Mouse (Mus musculus) cerebral cortex, adult 2 months (tissue): ENCODE data around the gene Hpse.

Source experiments
- WGBS: fragments of 180-500 bp; shearing (Covaris S2); methylation state at CpG from one replicate; pipeline ENCODE4 v1.1.7; 2018; 5-methylcytosine and 5-hydroxymethylcytosine counted together

The Hpse gene

GRCm38 (mm10) chr5:100697398-100697797 is 22.1 kb downstream of the Hpse start:
- WGBS = 67% methylated on average over 2 of the region's 2 CpGs

- WGBS = 74% methylated on average over 4 of the region's 4 CpGs
These were observed 33.9 kb downstream of the Hpse start for GRCm38 (mm10) chr5:100685631-100686030.

GRCm38 (mm10) chr5:100680542-100680933 is 39.0 kb downstream of the Hpse start:
- WGBS = 72% methylated on average over 6 of the region's 6 CpGs

- WGBS = 65% methylated on average over 18 of the region's 18 CpGs
These were observed 39.5 kb downstream of the Hpse start for GRCm38 (mm10) chr5:100679911-100680541.

GRCm38 (mm10) chr5:100674711-100675376 is 44.7 kb downstream of the Hpse start, which contains the start of gene Coq2:
Gene Coq2 (minus strand): TSS chr5:100675140.
- WGBS = 8% methylated on average over 17 of the region's 17 CpGs

- WGBS = under 1% methylated on average over 71 of the region's 71 CpGs
These were observed 45.6 kb downstream of the Hpse start for GRCm38 (mm10) chr5:100673745-100674486.

GRCm38 (mm10) chr5:100672403-100672802 is 47.1 kb downstream of the Hpse start:
- WGBS = 73% methylated on average over 4 of the region's 4 CpGs

GRCm38 (mm10) chr5:100671897-100672296 is 47.6 kb downstream of the Hpse start:
- WGBS = 71% methylated on average over 3 of the region's 3 CpGs

GRCm38 (mm10) chr5:100671398-100671797 is 48.1 kb downstream of the Hpse start:
- 24% methylated on average over 5 of the region's 5 CpGs for WGBS

GRCm38 (mm10) chr5:100666965-100667364 is 52.6 kb downstream of the Hpse start:
- WGBS = 57% methylated on average over 1 of the region's 1 CpGs

GRCm38 (mm10) chr5:100663854-100664253 is 55.7 kb downstream of the Hpse start:
- WGBS = 45% methylated on average over 5 of the region's 5 CpGs

GRCm38 (mm10) chr5:100663011-100663410 is 56.5 kb downstream of the Hpse start:
- WGBS = 82% methylated on average over 6 of the region's 6 CpGs

- WGBS = 45% methylated on average over 6 of the region's 6 CpGs
These were observed 61.1 kb downstream of the Hpse start for GRCm38 (mm10) chr5:100658460-100658859.

GRCm38 (mm10) chr5:100656352-100656751 is 63.2 kb downstream of the Hpse start:
- WGBS = 81% methylated on average over 6 of the region's 6 CpGs

GRCm38 (mm10) chr5:100652327-100652726 is 67.2 kb downstream of the Hpse start:
- WGBS = 90% methylated on average over 9 of the region's 9 CpGs

- 73% methylated on average over 10 of the region's 10 CpGs for WGBS
These were observed 68.0 kb downstream of the Hpse start for GRCm38 (mm10) chr5:100651486-100651885.

GRCm38 (mm10) chr5:100650969-100651368 is 68.5 kb downstream of the Hpse start:
- 89% methylated on average over 7 of the region's 7 CpGs for WGBS

GRCm38 (mm10) chr5:100648546-100648945 is 71.0 kb downstream of the Hpse start:
- WGBS = 59% methylated on average over 6 of the region's 6 CpGs

GRCm38 (mm10) chr5:100648046-100648445 is 71.5 kb downstream of the Hpse start:
- 60% methylated on average over 10 of the region's 10 CpGs for WGBS

GRCm38 (mm10) chr5:100646558-100646957 is 73.0 kb downstream of the Hpse start:
- 85% methylated on average over 4 of the region's 4 CpGs for WGBS

GRCm38 (mm10) chr5:100643991-100644535 is 75.5 kb downstream of the Hpse start:
- WGBS = 33% methylated on average over 7 of the region's 7 CpGs

- WGBS = 30% methylated on average over 12 of the region's 12 CpGs
These were observed 76.1 kb downstream of the Hpse start for GRCm38 (mm10) chr5:100643253-100643990.
